Mouse (Mus musculus) erythroblast, embryonic 14.5 days (primary cell): ENCODE measurements around the gene Ifit1bl1. TPM values are rescaled to one million over a fixed set of nuclear protein-coding genes. Genes with fewer than 3 reads are reported as not detected.
"Not testable (repeated sequence)": the region's sequence is repeated elsewhere in the genome, so short reads cannot be mapped to it uniquely, and the experiment has no call there.

Source experiments
- H3K27me3 ChIP-seq: 2 replicates; pipeline ENCODE4 v1.6.1; 2012; ENCODE audit warnings: inconsistent platforms; ENCODE audit not compliant: control insufficient read depth
- H3K36me3 ChIP-seq: 2 replicates; pipeline ENCODE4 v1.6.1; 2012; ENCODE audit warnings: mild to moderate bottlenecking, inconsistent platforms; ENCODE audit not compliant: control insufficient read depth
- H3K4me1 ChIP-seq: 2 replicates; pipeline ENCODE4 v1.6.1; 2012; ENCODE audit warnings: inconsistent platforms; ENCODE audit not compliant: control insufficient read depth
- H3K4me3 ChIP-seq: replicated peaks from 2 replicates; pipeline ENCODE3; 2012; ENCODE audit warnings: moderate library complexity, mild to moderate bottlenecking, inconsistent platforms
- H3K9me3 ChIP-seq: 2 replicates; pipeline ENCODE4 v1.6.1; 2012; ENCODE audit warnings: low read length, inconsistent platforms, mixed read lengths; ENCODE audit not compliant: control insufficient read depth
- GATA1 ChIP-seq: IDR thresholded peaks from 2 replicates; pipeline ENCODE4 v1.6.1; 2012; ENCODE audit warnings: low read length, inconsistent platforms, mixed read lengths
- TAL1 ChIP-seq: IDR thresholded peaks from 3 replicates; pipeline ENCODE4 v1.6.1; 2012; ENCODE audit warnings: low read length, inconsistent platforms, mixed read lengths
- polyA plus RNA-seq: library from polyadenylated mRNA; stranded (reverse); fragments of >175 nt; gene quantifications from 2 replicates; pipeline ENCODE4 v1.2.3, GENCODE M21; 2012

Gene Ifit1bl1
- polyA plus RNA-seq, 1 experiment: 0.01 TPM

- H3K36me3 ChIP-seq: no peaks in the 10 kb centered on the region
- no peaks in the 10 kb centered on the region for H3K27me3 ChIP-seq
- H3K9me3 ChIP-seq: no peaks in the 10 kb centered on the region
- no peaks in the 10 kb centered on the region for H3K4me1 ChIP-seq
- TF ChIP-seq TAL1 (no peak), GATA1 (no peak)
- no peak overlapping the region for H3K4me3 ChIP-seq
Measured at GRCm38 (mm10) chr19:34624663-34625062, 22.9 kb upstream of the Ifit1bl1 start.

DNA sequence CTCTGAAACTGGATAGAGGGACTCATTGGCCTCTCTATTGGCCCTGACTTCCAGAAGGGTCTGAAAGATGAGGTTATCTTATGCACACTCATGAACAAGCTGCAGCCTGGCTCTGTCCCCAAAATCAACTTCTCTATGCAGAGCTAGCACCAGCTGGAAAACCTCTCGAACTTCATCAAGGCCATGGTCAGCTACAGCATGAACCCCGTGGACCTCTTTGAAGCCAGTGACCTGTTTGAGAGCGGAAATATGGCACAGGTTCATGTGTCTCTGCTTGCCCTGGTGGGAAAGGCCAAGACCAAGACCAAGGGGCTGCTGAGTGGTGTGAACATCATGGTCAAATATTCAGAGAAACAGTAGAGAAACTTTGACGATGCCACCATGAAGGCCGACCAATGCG is 22.0 kb upstream of the Ifit1bl1 start:
- Histone ChIP-seq H3K36me3 (no peaks in the 10 kb centered on the region), H3K4me3 (no peak overlapping the region), H3K4me1 (no peaks in the 10 kb centered on the region), H3K27me3 (no peaks in the 10 kb centered on the region), H3K9me3 (no peaks in the 10 kb centered on the region)
- TF ChIP-seq TAL1 (no peak), GATA1 (no peak)

DNA sequence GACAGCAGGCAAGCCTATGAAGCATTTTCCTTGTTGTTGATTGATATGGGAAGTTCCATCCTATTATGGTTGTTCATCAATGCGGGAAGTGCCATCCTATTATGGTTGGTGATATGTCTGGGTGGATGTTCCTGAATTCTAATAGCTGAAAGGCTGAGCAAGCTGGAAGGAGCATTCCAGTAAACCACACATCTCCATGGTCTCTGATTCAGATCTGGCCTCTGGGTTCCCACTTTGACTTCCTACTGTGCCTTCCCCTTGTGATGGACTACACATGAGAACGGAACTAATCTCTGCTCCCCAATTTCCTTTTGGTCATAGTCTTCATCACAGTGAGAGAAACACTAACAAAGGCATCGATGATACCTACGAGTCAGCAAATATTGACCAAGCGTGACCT is 19.1 kb upstream of the Ifit1bl1 start:
- no peak overlapping the region for H3K4me3 ChIP-seq
- H3K9me3 ChIP-seq: no peaks in the 10 kb centered on the region
- H3K36me3 ChIP-seq: no peaks in the 10 kb centered on the region
- H3K4me1 ChIP-seq: no peaks in the 10 kb centered on the region
- H3K27me3 ChIP-seq: no peaks in the 10 kb centered on the region
- no peak for TF ChIP-seq GATA1
- TF ChIP-seq TAL1: no peak

- H3K4me1 ChIP-seq, H3K4me3 ChIP-seq, H3K9me3 ChIP-seq: not testable (repeated sequence)
Measured at GRCm38 (mm10) chr19:34612243-34613001, 10.7 kb upstream of the Ifit1bl1 start.

GRCm38 (mm10) chr19:34610118-34610517 is 8.4 kb upstream of the Ifit1bl1 start:
- H3K9me3 ChIP-seq, H3K36me3 ChIP-seq, H3K4me3 ChIP-seq, H3K4me1 ChIP-seq, H3K27me3 ChIP-seq: not testable (repeated sequence)

More at GRCm38 (mm10) chr19:34612243-34613001, 10.7 kb upstream of the Ifit1bl1 start:
- not testable (repeated sequence) for H3K36me3 ChIP-seq, H3K27me3 ChIP-seq

GRCm38 (mm10) chr19:34607237-34608051 is 5.7 kb upstream of the Ifit1bl1 start, which contains the start of gene Ifit3b:
TSS of gene Ifit3b (plus strand) at chr19:34607970.
- H3K9me3 ChIP-seq, H3K4me1 ChIP-seq, H3K27me3 ChIP-seq, H3K36me3 ChIP-seq, H3K4me3 ChIP-seq: not testable (repeated sequence)

DNA sequence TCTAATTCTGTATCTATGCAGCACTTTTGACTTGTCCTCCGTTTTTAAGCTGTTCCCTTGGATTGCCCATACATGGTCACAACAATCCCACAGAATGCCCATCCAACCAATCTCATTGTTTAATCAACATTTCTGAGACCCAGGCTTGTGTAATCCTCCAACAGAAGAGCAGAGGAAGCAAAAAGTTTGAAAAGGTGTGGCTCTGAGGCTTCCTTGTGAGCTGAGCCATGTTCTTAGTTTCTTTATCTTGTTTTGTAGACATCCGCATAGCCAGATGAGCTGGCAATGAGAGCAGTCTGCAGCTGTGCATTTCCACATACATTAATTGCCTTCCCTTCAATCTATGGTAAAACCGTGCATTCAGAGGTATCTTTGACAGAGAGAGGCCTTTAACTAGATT is 3.7 kb upstream of the Ifit1bl1 start:
- TF ChIP-seq GATA1 (no peak), TAL1 (no peak)
- no peak overlapping the region for H3K4me3 ChIP-seq
- no peaks in the 10 kb centered on the region for H3K4me1 ChIP-seq
- no peaks in the 10 kb centered on the region for H3K36me3 ChIP-seq
- no peaks in the 10 kb centered on the region for H3K27me3 ChIP-seq
- H3K9me3 ChIP-seq: no peaks in the 10 kb centered on the region

GRCm38 (mm10) chr19:34599250-34599649 is 2.5 kb downstream of the Ifit1bl1 start:
- not testable (repeated sequence) for H3K4me1 ChIP-seq, H3K27me3 ChIP-seq, H3K36me3 ChIP-seq, H3K9me3 ChIP-seq, H3K4me3 ChIP-seq

DNA sequence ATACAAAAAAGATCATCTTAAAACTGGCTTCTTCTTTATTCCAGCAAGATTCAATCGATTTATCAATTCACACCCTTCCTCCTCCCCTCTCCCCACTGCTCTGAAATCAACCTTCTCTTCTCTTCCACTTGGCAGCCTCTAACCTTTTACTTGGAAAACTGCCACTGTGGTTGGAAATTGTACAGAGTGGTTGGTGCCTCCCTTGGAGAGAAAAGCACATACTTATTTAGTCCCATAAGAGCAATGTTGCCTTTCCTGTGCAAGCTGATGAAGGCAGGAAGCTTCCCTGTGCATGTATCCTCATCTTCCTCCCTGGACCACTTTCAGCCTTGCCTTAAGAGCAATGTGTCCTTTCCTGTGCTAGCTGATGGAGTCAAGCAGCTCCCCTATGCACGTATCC is 3.4 kb downstream of the Ifit1bl1 start:
- H3K27me3 ChIP-seq: no peaks in the 10 kb centered on the region
- TF ChIP-seq TAL1 (no peak), GATA1 (no peak)
- H3K4me1 ChIP-seq: no peaks in the 10 kb centered on the region
- H3K36me3 ChIP-seq: no peaks in the 10 kb centered on the region
- no peak overlapping the region for H3K4me3 ChIP-seq
- H3K9me3 ChIP-seq: no peaks in the 10 kb centered on the region

- Histone ChIP-seq H3K27me3 (no peaks in the 10 kb centered on the region), H3K4me1 (no peaks in the 10 kb centered on the region), H3K4me3 (no peak overlapping the region), H3K9me3 (no peaks in the 10 kb centered on the region), H3K36me3 (no peaks in the 10 kb centered on the region)
- TF ChIP-seq TAL1 (no peak), GATA1 (no peak)
Measured at GRCm38 (mm10) chr19:34596811-34597210, 4.9 kb downstream of the Ifit1bl1 start.

- H3K36me3 ChIP-seq, H3K27me3 ChIP-seq, H3K9me3 ChIP-seq, H3K4me1 ChIP-seq, H3K4me3 ChIP-seq: not testable (repeated sequence)
Measured at GRCm38 (mm10) chr19:34594523-34594922, 7.2 kb downstream of the Ifit1bl1 start.
